Mouse (Mus musculus) intestine, embryonic 16.5 days (tissue): ENCODE measurements around the gene Arhgap31. TPM values are rescaled to one million over a fixed set of nuclear protein-coding genes. Genes with fewer than 3 reads are reported as not detected.
A peak's percentile ranks its signal among the peaks of the same experiment; 100 is the strongest.

Experiments
- ATAC-seq: fragments of 200-750 bp; cut with Nextera tagmentation; 2 replicates; pipeline ENCODE4 v1.8.0; 2017; ENCODE audit warnings: moderate TSS enrichment, moderate library complexity
- H3K27ac ChIP-seq: fragments of 300-500 bp; sonication (generic); 2 replicates; pipeline ENCODE4 v1.5.1; 2014; ENCODE audit warnings: mild to moderate bottlenecking, low read length
- H3K27me3 ChIP-seq: fragments of 300-500 bp; sonication (generic); replicated peaks from 2 replicates; pipeline ENCODE4 v1.6.1; 2014; ENCODE audit warnings: low read length, control low read depth, mixed read lengths; ENCODE audit not compliant: control insufficient read depth, insufficient read depth
- H3K36me3 ChIP-seq: fragments of 300-500 bp; sonication (generic); 2 replicates; pipeline ENCODE4 v1.6.1; 2014; ENCODE audit warnings: low read length, control low read depth; ENCODE audit not compliant: control insufficient read depth, insufficient read depth
- H3K4me1 ChIP-seq: fragments of 300-500 bp; sonication (generic); 2 replicates; pipeline ENCODE4 v1.6.1; 2014; ENCODE audit warnings: low read length, control low read depth, mixed read lengths; ENCODE audit not compliant: control insufficient read depth, insufficient read depth
- H3K4me2 ChIP-seq: fragments of 300-500 bp; sonication (generic); 2 replicates; pipeline ENCODE4 v1.6.1; 2014; ENCODE audit warnings: low read depth, low read length, control low read depth
- H3K4me3 ChIP-seq: fragments of 300-500 bp; sonication (generic); 2 replicates; pipeline ENCODE4 v1.5.1; 2014; ENCODE audit warnings: mild to moderate bottlenecking, low read length
- H3K9ac ChIP-seq: fragments of 300-500 bp; sonication (generic); 2 replicates; pipeline ENCODE4 v1.6.1; 2014; ENCODE audit warnings: low read depth, low read length
- H3K9me3 ChIP-seq: fragments of 300-500 bp; sonication (generic); 2 replicates; pipeline ENCODE4 v1.6.1; 2016; ENCODE audit warnings: low read length, control low read depth; ENCODE audit not compliant: control insufficient read depth
- WGBS: fragments of 180-500 bp; shearing (Covaris S2); extraction: QIAGEN DNeasy Blood & Tissue Kit; methylation state at CpG from one replicate; pipeline ENCODE4 v1.1.7; 2014; 5-methylcytosine and 5-hydroxymethylcytosine counted together
- polyA plus RNA-seq: library from polyadenylated mRNA; unstranded; fragments of >200 nt; fragmentation: Nextera tagmentation; extraction: Ambion mirVana; gene quantifications from 2 replicates; pipeline ENCODE4 v1.2.1, GENCODE M21; 2015

Arhgap31 gene
- polyA plus RNA-seq = 5.7 TPM in 2 replicates

DNA sequence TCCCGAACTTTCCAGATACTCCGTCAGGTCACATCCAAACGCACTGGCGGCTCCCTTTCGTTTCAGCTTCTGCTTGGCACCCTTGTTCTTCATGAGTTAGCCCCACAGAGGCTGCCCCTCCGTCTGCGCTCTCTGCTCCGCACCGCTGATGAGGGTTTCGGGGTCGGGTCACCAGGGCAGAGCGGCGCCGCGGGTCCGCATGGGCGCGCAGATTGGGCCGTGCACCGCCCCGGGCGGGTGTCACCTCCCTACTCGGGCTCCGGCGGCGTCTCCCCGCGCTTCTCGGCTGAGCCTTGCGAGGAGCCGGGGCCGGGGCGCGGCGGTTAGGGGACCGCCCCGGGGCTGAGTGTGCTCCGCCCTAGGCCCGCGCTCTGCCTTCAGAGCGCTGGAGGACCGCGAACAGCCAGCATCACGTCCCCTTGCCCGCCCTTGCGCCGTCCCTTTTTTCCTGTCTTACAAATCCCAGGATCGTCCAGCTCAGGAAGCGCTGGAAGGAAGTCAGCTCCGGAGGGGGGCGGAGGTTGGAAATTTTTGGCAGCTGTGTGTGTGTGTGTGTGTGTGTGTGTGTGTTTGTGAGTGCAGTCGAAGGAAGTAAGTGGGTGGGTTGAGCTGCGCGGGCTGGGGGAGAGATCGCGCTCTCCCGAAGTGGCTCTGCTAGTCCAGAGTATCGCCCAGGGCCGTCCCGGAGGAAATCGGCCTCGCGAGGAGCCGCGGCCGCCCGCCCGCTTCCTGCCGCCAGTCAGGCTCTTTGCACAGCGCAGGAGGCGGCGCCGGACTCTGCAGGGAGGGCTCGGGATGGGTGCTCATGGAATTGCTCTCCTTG is at the start of gene Arhgap31:
TSS of gene Arhgap31 (minus strand) at position 694 of the 823 bp plus-strand sequence.
- Histone ChIP-seq H3K27me3 (no peaks in the 10 kb centered on the region), H3K4me2 (peak within 1 kb of the TSS; percentile 83), H3K36me3 (no peaks in the 10 kb centered on the region), H3K27ac (peak within 1 kb of the TSS; percentile 95), H3K9me3 (no peaks in the 10 kb centered on the region), H3K4me1 (peaks cover 9% of the 10 kb centered on the region; the same call in 1 of the 2 replicates), H3K9ac (peak within 1 kb of the TSS; percentile 82), H3K4me3 (peak within 1 kb of the TSS; percentile 78)
- under 1% methylated on average over 74 of the region's 74 CpGs for WGBS
- peak; percentile 96 for ATAC-seq

DNA sequence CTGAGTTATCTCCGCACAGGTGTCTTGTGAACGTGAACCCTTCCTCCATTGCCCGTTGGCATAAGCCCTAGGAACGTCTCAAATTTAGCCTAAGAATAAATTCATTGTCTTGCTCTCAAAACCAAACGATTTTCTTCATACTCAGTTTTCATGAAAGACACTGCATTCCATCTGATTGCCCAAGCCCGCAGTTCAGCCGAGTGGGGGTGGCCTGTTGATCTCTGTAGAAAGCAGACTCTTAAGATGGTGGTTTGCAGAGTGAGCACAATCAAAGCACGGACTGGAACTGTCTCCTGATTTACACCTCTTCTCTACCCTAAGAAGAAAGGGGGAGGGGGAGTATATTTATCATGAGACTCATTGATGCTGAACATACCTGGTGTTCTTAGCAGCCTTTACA is 49.3 kb upstream of the Arhgap31 start:
- WGBS = 87% methylated on average over 8 of the region's 8 CpGs
- 0 out of 2 replicates have a peak, but pooled peaks cover 2% of the 10 kb centered on the region for H3K36me3 ChIP-seq
- ATAC-seq = no peak
- no peaks in the 10 kb centered on the region for H3K9me3 ChIP-seq
- H3K27me3 ChIP-seq = no peaks in the 10 kb centered on the region
- no peak overlapping the region for H3K4me2 ChIP-seq
- no peak overlapping the region for H3K9ac ChIP-seq
- H3K4me1 ChIP-seq = no peaks in the 10 kb centered on the region
- no peak overlapping the region for H3K4me3 ChIP-seq
- no peak overlapping the region for H3K27ac ChIP-seq

DNA sequence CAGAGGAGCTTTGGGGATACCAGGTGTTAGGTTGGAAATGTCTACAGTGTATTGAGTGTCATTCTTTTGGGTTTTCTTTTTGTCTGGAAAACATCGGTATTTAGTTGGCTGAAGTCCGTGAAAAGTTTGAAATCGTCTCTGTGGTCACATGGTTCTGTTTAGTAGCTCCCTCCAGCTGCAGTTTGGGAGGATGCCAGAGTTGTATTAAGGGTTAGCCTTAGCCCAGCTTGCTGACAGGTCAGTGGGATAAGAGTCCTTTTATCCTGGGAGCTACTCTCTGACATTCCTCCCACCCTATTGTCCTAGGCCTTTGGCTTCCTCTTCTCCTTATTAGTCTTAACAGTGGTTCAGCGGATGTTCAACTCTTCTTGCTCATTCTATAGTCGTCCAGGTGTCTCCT is 48.9 kb upstream of the Arhgap31 start:
- H3K9ac ChIP-seq = no peak overlapping the region
- H3K4me1 ChIP-seq = no peaks in the 10 kb centered on the region
- no peak overlapping the region for H3K27ac ChIP-seq
- H3K4me3 ChIP-seq = no peak overlapping the region
- H3K27me3 ChIP-seq = no peaks in the 10 kb centered on the region
- WGBS = 80% methylated on average over 5 of the region's 5 CpGs
- H3K4me2 ChIP-seq = no peak overlapping the region
- no peak for ATAC-seq
- no peaks in the 10 kb centered on the region for H3K9me3 ChIP-seq
- H3K36me3 ChIP-seq = 0 out of 2 replicates have a peak, but pooled peaks cover 2% of the 10 kb centered on the region

DNA sequence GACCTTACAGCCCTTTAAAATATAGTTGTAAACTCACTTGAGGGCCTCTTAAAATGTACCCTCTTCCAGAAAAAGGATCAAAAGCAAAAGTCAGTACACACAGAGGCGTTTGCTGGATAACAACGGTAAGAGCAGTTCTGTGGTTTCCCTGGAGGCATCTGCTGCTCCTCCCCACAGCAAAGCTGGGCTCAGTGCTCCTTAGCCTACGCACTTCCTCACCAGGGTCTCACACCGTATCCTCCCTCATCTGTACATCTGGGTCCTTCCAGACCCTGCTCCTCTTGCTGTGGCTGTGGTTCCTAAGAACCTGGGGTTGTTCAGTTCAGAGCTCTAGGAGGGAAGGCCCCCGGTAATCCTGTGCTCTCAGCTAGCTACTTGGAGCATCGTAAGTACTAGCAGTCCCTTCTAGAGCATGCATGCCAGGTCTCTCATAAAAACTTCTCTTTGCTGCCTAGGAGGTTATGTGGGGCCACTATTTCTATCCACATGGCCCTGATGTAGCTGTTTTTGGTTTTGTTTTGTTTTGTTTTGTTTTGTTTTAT is 47.8 kb upstream of the Arhgap31 start:
- Histone ChIP-seq H3K4me3 (no peak overlapping the region), H3K4me2 (no peak overlapping the region), H3K27ac (no peak overlapping the region), H3K27me3 (no peaks in the 10 kb centered on the region), H3K4me1 (no peaks in the 10 kb centered on the region; the same call in 1 of the 2 replicates), H3K9me3 (no peaks in the 10 kb centered on the region), H3K36me3 (0 out of 2 replicates have a peak, but pooled peaks cover 2% of the 10 kb centered on the region), H3K9ac (no peak overlapping the region)
- 79% methylated on average over 6 of the region's 6 CpGs for WGBS
- ATAC-seq = no peak

DNA sequence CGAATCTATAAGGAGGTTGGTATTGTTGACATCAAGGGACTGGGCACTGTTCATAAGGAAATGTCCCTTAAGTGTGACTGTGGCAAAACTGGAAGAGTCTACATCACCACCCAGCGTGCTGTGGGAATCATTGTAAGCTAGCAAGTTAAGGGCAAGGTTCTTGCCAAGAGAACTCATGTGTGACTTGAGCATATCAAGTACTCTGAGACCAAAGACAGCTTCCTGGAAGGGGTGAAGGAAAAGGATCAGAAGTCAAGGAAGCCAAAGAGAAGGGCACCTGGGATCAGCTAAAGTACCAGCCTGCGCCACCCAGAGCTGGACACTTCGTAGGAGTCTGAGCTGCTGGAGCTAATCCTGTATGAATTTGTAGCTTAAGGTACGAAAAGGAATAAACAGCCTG is 47.2 kb upstream of the Arhgap31 start:
- Histone ChIP-seq H3K36me3 (0 out of 2 replicates have a peak, but pooled peaks cover 2% of the 10 kb centered on the region), H3K9ac (no peak overlapping the region), H3K9me3 (no peaks in the 10 kb centered on the region), H3K4me1 (peaks cover 2% of the 10 kb centered on the region; the same call in 1 of the 2 replicates), H3K4me2 (no peak overlapping the region), H3K4me3 (no peak overlapping the region), H3K27ac (no peak overlapping the region), H3K27me3 (no peaks in the 10 kb centered on the region)
- 96% methylated on average over 5 of the region's 5 CpGs for WGBS
- no peak for ATAC-seq

DNA sequence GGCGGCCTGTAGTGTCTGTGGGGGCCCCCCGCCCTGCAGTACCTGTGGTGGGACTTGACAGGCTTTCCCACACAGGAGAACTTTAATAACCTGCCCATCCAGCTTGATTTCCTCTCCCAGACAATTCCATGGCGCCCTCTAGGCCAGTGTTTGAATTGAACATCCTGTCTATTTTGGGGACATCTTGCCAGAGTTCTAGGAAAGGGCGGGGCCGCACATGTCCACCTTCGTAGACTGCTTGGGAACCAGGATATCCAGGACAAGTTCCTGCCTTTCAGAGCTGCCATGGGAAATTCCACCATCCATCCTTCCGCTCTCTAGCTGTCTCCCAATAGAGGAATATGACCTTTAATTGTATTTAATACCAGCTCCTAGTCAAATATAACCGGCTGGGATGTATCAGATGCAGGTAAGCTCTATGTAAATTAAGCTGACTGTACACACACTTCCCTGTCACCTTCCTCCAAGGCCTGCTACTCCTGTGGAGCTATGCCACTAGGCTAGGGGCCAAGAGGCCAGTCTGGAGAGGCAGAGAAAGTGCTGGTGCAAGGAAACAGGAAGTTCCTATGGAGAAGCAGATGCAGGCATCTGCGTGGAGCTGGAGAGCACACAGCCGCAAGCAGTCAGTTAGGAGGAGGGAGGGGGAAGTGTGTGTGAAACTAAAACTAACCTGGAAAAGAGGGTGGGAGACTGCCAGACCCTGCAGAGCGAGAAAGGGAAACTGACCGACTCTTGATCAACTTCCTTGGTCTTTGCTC is 45.2 kb upstream of the Arhgap31 start:
- no peak overlapping the region for H3K9ac ChIP-seq
- no peak overlapping the region for H3K4me3 ChIP-seq
- H3K27ac ChIP-seq = 0 out of 2 replicates have a peak overlapping the region, but pooled peaks have one; percentile 41
- H3K4me2 ChIP-seq = no peak overlapping the region
- no peaks in the 10 kb centered on the region for H3K27me3 ChIP-seq
- H3K4me1 ChIP-seq = peaks cover 2% of the 10 kb centered on the region; the same call in 1 of the 2 replicates
- H3K9me3 ChIP-seq = no peaks in the 10 kb centered on the region
- 79% methylated on average over 12 of the region's 12 CpGs for WGBS
- peak; percentile 58 for ATAC-seq
- H3K36me3 ChIP-seq = 0 out of 2 replicates have a peak, but pooled peaks cover 2% of the 10 kb centered on the region

DNA sequence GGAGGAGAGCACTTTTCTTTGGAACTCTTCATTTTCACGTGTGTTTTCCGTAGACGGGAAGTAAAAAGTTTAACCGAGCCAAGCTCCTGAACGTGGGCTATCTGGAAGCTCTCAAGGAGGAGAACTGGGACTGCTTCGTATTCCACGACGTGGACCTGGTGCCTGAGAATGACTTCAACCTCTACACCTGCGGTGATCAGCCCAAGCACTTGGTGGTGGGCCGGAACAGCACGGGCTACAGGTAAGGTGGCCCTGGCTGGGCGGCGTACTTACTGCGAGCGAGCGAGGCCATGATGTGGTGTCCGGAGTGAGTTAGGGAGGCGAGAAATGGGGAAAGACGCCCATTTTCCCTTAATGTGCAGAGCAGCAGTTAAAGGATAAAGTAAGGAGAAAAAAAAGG is 44.6 kb upstream of the Arhgap31 start:
- no peak overlapping the region for H3K9ac ChIP-seq
- H3K4me2 ChIP-seq = no peak overlapping the region
- ATAC-seq = no peak
- no peaks in the 10 kb centered on the region for H3K9me3 ChIP-seq
- H3K36me3 ChIP-seq = 0 out of 2 replicates have a peak, but pooled peaks cover 2% of the 10 kb centered on the region
- H3K4me3 ChIP-seq = no peak overlapping the region
- H3K4me1 ChIP-seq = peaks cover 2% of the 10 kb centered on the region; the same call in 1 of the 2 replicates
- H3K27ac ChIP-seq = 0 out of 2 replicates have a peak overlapping the region, but pooled peaks have one; percentile 41
- WGBS = 93% methylated on average over 19 of the region's 19 CpGs
- no peaks in the 10 kb centered on the region for H3K27me3 ChIP-seq

- H3K4me2 ChIP-seq = no peak overlapping the region
- H3K27ac ChIP-seq = no peak overlapping the region; the same call in 1 of the 2 replicates
- H3K4me1 ChIP-seq = peaks cover 2% of the 10 kb centered on the region; the same call in 1 of the 2 replicates
- no peak overlapping the region for H3K4me3 ChIP-seq
- no peaks in the 10 kb centered on the region for H3K9me3 ChIP-seq
- no peaks in the 10 kb centered on the region for H3K27me3 ChIP-seq
- ATAC-seq = 0 out of 2 replicates have a peak, but pooled peaks have one; percentile 34
- 59% methylated on average over 4 of the region's 4 CpGs for WGBS
- no peak overlapping the region for H3K9ac ChIP-seq
- H3K36me3 ChIP-seq = 0 out of 2 replicates have a peak, but pooled peaks cover 2% of the 10 kb centered on the region
Observed at GRCm38 (mm10) chr16:38756572-38756971, 43.5 kb upstream of the Arhgap31 start.

DNA sequence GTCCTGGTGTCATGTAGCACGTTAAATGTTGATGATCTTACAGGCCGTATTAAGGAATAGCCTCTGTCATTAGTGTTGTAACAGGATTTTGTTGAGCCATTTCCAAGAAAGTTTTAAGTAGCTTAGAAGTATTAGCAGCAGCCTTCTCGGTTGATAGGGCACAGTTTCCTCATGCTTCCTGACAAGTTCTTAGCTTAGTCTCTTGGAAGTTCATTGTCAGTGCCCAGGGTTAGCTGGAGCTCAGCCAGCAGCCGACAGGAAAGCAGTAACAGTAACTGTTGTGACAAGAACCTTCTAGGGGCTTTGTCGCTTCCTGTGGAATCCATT is 43.1 kb upstream of the Arhgap31 start:
- H3K27me3 ChIP-seq = no peaks in the 10 kb centered on the region
- peaks cover 2% of the 10 kb centered on the region; the same call in 1 of the 2 replicates for H3K4me1 ChIP-seq
- ATAC-seq = no peak
- no peak overlapping the region for H3K9ac ChIP-seq
- no peaks in the 10 kb centered on the region for H3K9me3 ChIP-seq
- no peak overlapping the region for H3K4me3 ChIP-seq
- H3K36me3 ChIP-seq = 0 out of 2 replicates have a peak, but pooled peaks cover 2% of the 10 kb centered on the region
- 41% methylated on average over 5 of the region's 5 CpGs for WGBS
- no peak overlapping the region for H3K4me2 ChIP-seq
- peak overlapping the region; percentile 36; the same call in 1 of the 2 replicates for H3K27ac ChIP-seq
